Mouse (Mus musculus) spleen, adult 18-20 months (tissue): ENCODE data around the gene Frmd8.
"Not testable (repeated sequence)": the region's sequence is repeated elsewhere in the genome, so short reads cannot be mapped to it uniquely, and the experiment has no call there.

Experiments
- DNase-seq, 2 experiments: peaks; one replicate each; pipeline ENCODE4 v3.0.0; 2022; ENCODE audit warnings: mixed read lengths in 2 of 2

Gene Frmd8

DNA sequence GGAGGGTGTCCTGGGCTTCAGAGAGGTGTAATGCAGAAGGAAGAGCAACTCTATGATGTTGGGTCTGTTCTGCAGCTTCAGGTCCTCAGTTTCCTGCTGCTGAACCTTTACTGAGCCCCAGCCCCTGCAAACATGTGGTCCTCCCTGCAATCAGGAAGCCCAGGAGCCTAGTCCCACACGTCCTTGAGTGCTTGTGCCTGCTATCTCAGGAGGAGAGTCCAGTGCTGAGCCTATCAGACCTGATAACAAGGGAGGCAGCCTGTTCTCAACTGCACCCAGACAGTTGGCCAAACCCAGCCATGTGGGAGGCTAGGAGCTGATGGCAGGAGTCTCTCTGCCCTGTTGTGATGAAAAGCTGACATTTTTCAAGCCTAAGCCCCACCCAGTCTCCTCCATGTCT, 8.9 kb upstream of the Frmd8 start:
- DNase-seq = no peak

- not testable (repeated sequence) for DNase-seq
These were observed 7.0 kb upstream of the Frmd8 start for GRCm38 (mm10) chr19:5882079-5882478.

DNA sequence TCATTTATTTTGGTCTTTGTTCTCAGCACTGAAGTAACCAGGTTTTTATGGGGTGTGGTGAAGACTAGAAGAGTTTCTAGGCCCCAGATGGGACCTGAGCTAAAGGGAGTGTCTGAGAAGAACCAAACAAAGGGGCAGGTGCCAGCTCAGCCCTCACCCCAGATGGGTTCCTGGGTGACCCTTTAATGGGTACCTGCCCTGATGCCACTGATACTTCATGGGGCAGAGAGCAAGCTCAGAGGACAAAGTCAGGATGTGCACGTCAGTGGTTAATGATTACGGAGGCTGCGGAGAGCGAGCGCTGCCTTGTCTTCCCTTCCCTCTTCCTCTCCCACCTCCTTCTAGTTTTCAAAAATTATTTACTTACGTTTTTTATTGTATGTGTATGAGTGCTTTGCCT, 6.1 kb upstream of the Frmd8 start:
- no peak for DNase-seq

DNA sequence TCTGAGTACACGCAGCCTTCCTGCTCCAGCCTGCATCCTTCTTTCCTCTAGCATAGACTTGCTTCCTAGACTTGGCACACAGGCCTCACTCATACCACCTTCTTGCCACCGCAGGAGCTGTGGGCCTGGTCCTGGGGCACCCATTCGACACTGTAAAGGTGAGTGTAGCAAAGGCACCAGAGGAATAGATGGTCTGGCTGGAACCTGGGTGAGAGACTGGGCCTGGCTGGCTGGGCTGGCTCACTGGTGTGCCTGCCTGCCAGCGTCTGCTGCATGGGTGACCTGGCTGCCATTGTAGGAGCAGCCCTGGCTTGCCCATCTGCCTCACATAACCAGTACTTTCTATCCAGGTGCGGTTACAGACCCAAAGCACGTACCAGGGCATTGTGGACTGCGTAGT, 4.7 kb upstream of the Frmd8 start:
- DNase-seq = no peak

DNA sequence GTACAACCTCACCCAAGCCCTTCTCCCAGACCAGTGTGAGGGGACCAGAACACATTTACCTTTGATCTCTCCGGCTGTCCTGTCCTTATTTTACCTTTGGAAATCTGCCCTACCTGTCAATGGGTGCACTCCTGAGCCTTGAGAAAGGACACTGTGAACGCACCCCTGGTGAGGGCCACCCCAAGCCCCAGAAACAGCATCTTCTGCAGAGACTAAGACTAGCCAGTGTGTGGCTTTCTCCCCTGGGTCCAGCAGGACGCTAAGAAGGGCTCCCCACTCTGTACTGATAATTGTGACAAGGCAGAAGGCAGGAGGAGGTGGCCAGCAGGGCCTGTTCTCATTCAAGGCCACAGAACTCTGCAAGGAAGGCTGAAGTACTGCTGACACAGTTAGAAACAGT, 3.8 kb upstream of the Frmd8 start:
- DNase-seq = no peak

GRCm38 (mm10) chr19:5878362-5878722, 3.3 kb upstream of the Frmd8 start:
- DNase-seq = no peak

DNA sequence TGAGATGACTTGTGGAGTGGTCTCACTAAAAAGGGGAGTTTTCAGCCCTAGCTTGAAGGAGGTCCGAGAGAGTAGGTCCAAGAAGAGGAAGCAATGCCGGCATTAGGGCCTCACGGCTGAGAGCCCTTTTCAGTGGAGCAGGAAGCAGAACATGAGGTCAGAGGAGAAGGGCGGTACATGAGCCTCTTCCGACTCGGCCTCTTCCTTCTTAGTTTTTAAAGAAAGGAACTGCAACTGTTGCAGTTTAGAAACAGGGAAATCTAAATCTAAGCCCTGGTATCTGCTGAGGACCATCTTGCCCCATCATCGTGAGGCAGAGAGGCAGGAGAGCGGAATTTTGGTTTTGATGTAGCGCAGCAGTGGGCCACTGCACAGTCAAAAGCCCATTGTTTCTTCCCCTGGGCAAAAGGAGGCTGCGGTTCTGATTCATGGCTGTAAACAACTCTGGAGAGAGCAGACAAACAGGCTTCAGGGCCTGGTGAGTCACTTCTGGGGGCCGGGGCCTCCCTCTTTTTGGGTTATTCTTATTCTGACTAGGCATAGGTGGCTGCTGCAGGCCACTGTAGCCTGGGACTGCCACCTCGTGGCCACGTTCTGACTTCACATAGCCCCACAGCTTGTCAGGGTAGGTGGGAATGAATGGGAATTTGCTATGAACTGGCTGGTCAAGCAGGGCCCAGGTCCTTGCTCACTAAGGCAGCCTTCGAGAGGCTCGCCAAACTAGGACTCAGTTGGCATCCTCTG, 2.7 kb upstream of the Frmd8 start, which contains the start of gene Slc25a45:
TSS of gene Slc25a45 (plus strand) at position 191 of the 744 bp plus-strand sequence.
- peak; percentile 55 to 72 for DNase-seq

- no peak for DNase-seq
These were observed 594 bp downstream of the Frmd8 start for GRCm38 (mm10) chr19:5874391-5874968.

DNA sequence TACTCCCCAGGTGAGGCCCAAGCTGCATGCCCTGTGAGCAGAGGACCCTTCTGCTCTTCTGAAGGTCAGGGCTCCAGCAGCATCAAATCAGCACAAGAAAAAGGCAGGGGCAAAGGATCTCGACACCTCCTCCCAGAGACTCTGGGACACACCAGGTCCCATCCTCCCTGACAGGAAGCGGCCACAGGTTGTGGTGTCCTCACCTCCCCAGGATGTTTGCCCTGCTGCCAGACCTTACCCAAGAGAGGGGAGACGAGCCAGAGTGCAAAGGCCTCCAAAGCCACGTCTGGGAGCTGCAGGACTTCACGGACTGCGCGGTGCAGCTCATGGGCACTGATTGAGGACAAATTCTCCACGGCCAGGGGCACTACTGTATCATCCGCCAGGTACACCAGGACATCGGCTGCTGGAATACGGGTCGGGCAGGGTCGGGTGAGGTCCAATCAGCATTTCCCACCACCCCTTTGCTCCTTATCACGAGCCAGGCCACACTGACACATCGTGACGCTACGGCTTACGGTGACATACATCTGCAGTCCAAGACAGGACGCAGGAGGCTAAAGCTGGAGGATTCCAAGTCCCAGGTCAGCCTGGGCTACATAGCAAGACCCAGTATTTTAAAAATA, 2.0 kb downstream of the Frmd8 start:
- DNase-seq = no peak

- no peak for DNase-seq
These were observed 2.5 kb downstream of the Frmd8 start for GRCm38 (mm10) chr19:5872528-5872927.

- DNase-seq = no peak
These were observed 3.4 kb downstream of the Frmd8 start for GRCm38 (mm10) chr19:5871683-5872082.

- DNase-seq = no peak
These were observed 3.8 kb downstream of the Frmd8 start for GRCm38 (mm10) chr19:5871273-5871672.

DNA sequence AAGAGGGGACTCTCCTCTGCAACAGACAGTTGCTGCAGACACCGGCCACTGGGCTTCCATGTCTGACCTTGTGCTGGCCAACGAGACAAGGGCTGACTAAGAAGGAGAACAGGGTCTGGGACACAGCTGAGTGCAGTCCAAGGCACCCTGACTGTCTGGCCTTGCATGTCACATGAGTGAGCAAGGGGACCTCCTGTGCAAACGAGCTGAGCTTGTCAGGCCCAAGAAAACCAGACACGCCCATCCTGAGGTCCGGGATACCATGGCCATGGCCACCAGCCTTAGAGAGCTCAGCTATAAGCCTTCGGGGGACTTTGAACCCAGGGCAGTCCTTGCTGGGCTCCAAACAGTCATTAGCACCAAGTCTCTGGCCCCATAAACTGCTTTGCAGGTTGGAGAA, 7.0 kb downstream of the Frmd8 start:
- DNase-seq = no peak

DNA sequence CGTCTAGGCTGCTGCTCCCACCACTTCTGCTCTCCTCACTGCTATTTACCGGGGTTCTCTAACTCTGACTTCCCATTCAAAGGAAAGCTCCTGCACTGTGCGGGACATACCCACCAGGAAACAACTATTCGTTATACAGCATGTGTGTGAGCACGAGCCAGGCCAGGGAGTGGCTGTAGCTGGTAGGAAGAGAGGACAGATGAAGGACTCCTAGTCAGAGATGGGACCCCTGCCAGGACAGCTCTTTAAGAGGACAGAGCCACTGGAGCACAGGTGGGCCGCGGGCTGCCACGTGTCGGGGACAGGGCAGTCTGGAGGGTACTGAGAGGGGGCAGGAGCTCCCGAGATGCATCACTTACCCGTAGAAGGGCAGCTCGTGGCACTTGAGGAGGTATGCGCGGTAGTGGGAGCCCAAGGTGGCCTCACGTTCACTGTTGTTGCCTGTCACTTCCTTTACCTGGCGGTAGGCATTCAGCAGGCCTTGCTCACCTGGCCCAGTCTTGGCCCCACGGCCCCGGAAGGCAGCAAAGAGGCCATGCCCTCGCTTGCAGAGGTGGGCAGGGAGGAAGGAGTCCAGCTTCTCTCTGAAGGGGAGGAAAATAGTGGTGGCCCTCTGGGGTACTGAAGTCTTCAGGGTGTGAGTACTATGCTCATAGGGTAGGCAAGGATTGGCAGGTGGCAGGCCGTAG, 10.2 kb downstream of the Frmd8 start:
- no peak for DNase-seq

GRCm38 (mm10) chr19:5863776-5864175, 11.3 kb downstream of the Frmd8 start:
- no peak for DNase-seq

DNA sequence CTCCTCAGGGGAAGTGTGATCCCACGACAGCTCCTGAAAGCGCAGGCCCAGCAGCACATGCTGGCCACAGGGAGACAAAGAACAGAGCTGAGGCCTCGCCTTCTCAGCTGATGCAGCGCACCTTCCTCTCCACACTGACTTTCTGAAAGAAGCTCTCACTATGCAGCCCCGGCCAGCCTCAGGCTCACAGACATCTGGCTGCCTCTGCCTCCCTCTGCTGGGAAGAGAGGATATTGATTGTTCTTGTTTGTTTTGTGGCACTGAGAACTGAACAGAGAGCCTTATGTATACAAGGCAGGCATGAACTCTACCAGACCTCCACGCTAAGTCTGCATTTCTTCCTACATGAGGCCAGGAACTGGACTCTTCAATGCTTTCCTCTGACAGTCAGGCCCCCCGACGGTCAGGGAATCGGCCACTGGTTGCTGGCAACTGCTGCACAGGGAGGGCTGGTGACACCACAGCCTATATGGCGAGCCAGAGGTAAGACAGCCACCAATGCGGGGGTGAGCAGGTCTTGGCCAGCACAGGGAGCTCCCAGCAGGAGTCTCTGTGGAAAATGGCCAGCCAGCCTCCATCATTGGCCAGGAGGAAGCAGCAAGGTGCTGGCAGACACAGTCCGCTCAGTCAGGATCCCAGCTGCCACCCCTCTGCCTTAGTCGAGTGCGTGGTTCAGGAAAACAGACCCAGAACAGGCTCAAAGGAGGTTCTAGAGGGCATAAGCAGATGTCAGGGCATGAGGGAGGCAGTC, 12.6 kb downstream of the Frmd8 start:
- no peak for DNase-seq

GRCm38 (mm10) chr19:5856604-5857003, 18.5 kb downstream of the Frmd8 start:
- no peak for DNase-seq

DNA sequence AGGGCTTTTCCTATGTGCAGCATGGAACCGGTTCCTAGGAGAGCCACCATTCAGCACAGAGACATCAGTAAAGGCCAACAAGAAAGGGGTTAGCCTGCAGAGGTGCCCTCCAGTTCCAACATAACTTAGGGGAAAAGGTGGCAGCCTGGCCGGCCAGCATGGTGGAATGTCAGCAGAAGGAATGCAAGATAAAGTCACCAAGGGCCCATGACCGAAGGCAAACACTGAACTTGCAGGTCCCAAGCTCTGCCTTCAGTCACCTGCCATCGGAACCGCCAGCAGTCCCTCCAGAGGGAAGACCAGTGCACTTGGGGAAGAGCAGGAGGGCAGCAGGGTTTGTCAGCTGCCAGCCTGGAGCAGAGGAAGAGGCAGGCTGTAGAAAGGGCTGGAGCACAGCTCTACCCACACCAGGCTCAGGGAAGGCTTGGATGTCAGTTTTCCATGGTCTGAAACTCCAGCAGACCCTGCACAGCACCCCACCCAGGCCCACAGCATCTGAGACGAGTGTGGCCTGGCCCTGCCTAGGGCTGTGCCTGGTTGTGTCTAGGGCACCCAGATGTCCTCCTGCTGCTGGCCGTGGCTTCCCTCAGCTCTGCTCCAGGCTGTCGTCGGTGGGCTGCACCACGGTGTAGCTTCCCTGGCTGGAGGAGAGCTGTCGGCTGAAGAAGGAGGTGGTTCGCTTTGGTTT, 22.9 kb downstream of the Frmd8 start:
- no peak for DNase-seq

DNA sequence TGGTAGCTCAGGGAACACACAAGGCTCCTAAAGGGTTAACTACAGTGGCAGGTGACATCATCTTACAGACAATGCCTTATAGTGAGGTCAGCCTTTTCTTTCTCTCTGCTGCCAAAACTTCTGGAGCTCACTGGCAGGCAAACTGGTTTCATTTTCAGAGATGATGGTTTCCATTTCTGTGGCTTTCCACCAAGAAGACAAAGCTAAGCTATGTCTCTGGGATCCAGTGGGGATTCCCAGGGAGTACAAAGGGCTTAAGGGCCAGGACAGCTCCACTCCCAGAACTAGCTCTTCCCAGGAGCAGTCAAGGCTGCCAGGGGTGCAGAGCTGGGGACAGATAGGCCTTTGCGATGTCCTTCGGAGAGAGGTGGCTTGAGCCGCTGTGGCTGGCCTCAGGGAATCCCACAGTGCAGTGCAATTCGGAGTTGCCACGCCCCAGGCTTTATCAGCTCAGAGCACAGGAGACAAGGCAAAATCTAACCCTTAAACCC, 23.5 kb downstream of the Frmd8 start:
- DNase-seq = no peak

DNA sequence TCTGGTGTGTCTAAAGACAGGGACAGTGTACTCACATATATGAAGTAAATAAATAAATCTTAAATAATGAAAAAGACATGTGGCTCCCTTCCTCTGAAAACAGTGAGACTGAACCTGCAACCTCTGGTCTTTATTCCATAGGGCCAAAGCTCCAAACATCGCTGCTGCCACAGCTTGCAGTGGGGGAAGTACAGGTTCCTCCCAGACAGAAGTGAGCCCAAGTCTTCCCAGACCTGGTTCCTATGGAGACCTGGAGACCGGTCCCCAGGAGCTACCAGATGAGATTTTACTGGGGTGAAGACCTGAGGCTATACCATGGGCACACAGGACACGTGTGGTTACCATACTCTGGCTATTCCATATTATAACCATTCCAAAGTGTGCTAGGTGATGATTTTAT, 24.2 kb downstream of the Frmd8 start:
- DNase-seq = no peak

- DNase-seq = peak; percentile 80 to 90
These were observed 25.1 kb downstream of the Frmd8 start for GRCm38 (mm10) chr19:5849843-5850527.
